Mouse (Mus musculus): ENCODE results near the gene Rpl18a.

DNA sequence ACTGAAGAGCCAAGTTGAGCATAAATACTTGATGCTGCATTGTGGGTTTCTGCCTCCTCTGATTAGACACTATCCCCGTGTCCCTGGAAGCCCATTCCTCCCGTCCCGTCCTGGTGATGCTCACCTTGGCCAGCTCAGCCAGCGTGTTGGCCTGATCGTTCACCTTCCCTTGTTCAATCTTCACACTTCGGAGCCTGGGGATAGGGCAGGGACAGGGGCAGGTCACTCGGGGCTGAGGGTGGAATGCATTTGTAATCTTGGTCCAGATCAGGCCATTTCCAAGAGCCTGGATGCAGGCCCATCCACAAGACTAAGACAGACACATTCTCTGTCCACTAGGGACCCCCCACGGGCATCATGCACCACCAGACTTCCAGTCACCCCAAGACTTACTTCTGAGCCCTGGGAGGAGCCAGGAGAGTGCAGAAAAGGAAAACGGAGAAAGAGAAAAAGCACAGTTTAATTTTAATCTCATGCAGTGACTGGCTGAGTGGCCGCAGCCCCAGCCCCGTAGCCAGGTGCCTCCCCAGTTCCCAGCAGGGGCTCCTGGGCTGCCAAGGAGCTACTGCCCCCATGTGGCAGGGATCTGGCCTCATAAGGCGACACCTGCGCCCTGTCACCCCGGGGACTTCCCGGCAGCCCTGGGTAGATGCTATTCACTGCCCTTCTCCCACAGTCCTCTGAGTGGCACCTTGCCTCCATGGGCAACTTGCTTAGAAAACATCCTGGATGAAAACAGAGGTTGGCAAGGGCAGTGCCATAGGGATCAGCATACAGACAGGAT lies 50.6 kb downstream of the Rpl18a start:
- TF ChIP-seq CTCF (IDR thresholded peaks at IDR 0.05) (peak; percentile 37), EP300 (IDR thresholded peaks at IDR 0.05) (no peak)
